Mouse (Mus musculus) forebrain, postnatal 0 days (tissue): ENCODE data around the gene Gal3st4. TPM values are rescaled to one million over a fixed set of nuclear protein-coding genes. Genes with fewer than 3 reads are reported as not detected.

Source experiments
- ATAC-seq: fragments of 200-750 bp; cut with Nextera tagmentation; 2 replicates; pipeline ENCODE4 v1.8.0; 2017; ENCODE audit warnings: mild to moderate bottlenecking, moderate library complexity
- DNase-seq: peaks from one replicate; pipeline ENCODE4 v3.0.0-alpha.2; 2015
- H3K27ac ChIP-seq: fragments of 300-500 bp; sonication (generic); 2 replicates; pipeline ENCODE4 v1.5.1; 2014; ENCODE audit warnings: low read depth, mild to moderate bottlenecking, antibody characterized with exemption, low read length, moderate library complexity, mixed read lengths
- H3K27me3 ChIP-seq: fragments of 300-500 bp; sonication (generic); 2 replicates; pipeline ENCODE4 v1.6.1; 2014; ENCODE audit warnings: mild to moderate bottlenecking, low read length, mixed read lengths; ENCODE audit not compliant: insufficient read depth
- H3K36me3 ChIP-seq: fragments of 300-500 bp; sonication (generic); 2 replicates; pipeline ENCODE4 v1.6.1; 2014; ENCODE audit warnings: mild to moderate bottlenecking, moderate library complexity; ENCODE audit not compliant: insufficient read depth
- H3K4me1 ChIP-seq: fragments of 300-500 bp; sonication (generic); 2 replicates; pipeline ENCODE4 v1.6.1; 2014; ENCODE audit warnings: antibody characterized with exemption; ENCODE audit not compliant: insufficient read depth
- H3K4me2 ChIP-seq: fragments of 300-500 bp; sonication (generic); 2 replicates; pipeline ENCODE4 v1.6.1; 2014; ENCODE audit warnings: low read depth, mild to moderate bottlenecking, moderate library complexity
- H3K4me3 ChIP-seq: fragments of 300-500 bp; sonication (generic); 2 replicates; pipeline ENCODE4 v1.5.1; 2014; ENCODE audit warnings: low read depth, low read length, mixed read lengths
- H3K9ac ChIP-seq: fragments of 300-500 bp; sonication (generic); 2 replicates; pipeline ENCODE4 v1.6.1; 2014; ENCODE audit warnings: mild to moderate bottlenecking
- H3K9me3 ChIP-seq: fragments of 300-500 bp; sonication (generic); 2 replicates; pipeline ENCODE4 v1.6.1; 2016; ENCODE audit warnings: low read length
- CTCF ChIP-seq: sonication (generic); IDR thresholded peaks from 2 replicates; pipeline ENCODE4 v1.5.1; 2016; ENCODE audit warnings: antibody characterized with exemption, control low read depth, low read depth
- WGBS: fragments of 180-500 bp; shearing (Covaris S2); extraction: QIAGEN DNeasy Blood & Tissue Kit; methylation state at CpG from one replicate; pipeline ENCODE4 v1.1.7; 2014; 5-methylcytosine and 5-hydroxymethylcytosine counted together
- polyA plus RNA-seq: library from polyadenylated mRNA; unstranded; fragments of >200 nt; fragmentation: Nextera tagmentation; extraction: Ambion mirVana; gene quantifications from 2 replicates; pipeline ENCODE4 v1.2.1, GENCODE M21; 2015
- total RNA-seq: library from RNA; depleted of rRNA; stranded (reverse); fragments of >200 nt; gene quantifications from 2 replicates; pipeline ENCODE4 v1.2.3, GENCODE M21; 2014

The Gal3st4 gene
- total and polyA plus RNA-seq, 2 experiments from 2014 or later, result 0.57 to 1.5 TPM

- WGBS, result 60% methylated on average over 8 of the region's 8 CpGs
- Histone ChIP-seq H3K4me2 (no peak overlapping the region), H3K27me3 (no peaks in the 10 kb centered on the region), H3K9ac (no peak overlapping the region), H3K9me3 (no peaks in the 10 kb centered on the region), H3K4me3 (no peak overlapping the region), H3K36me3 (peaks cover 13% of the 10 kb centered on the region; the same call in 1 of the 2 replicates), H3K27ac (no peak overlapping the region), H3K4me1 (peaks cover 28% of the 10 kb centered on the region; the same call in 1 of the 2 replicates)
- ATAC-seq, result no peak
- DNase-seq, result no peak
- TF ChIP-seq CTCF, result no peak
These were observed 1.5 kb upstream of the Gal3st4 start for GRCm38 (mm10) chr5:138274186-138274585.

GRCm38 (mm10) chr5:138271232-138271631, 1.4 kb downstream of the Gal3st4 start:
- WGBS, result 54% methylated on average over 3 of the region's 3 CpGs
- Histone ChIP-seq H3K4me1 (0 out of 2 replicates have a peak, but pooled peaks cover 9% of the 10 kb centered on the region), H3K36me3 (peaks cover 4% of the 10 kb centered on the region; the same call in 1 of the 2 replicates), H3K27me3 (no peaks in the 10 kb centered on the region), H3K9ac (no peak overlapping the region), H3K9me3 (no peaks in the 10 kb centered on the region), H3K4me2 (no peak overlapping the region), H3K27ac (no peak overlapping the region), H3K4me3 (no peak overlapping the region)
- no peak for TF ChIP-seq CTCF
- no peak for DNase-seq
- ATAC-seq, result no peak

- no peaks in the 10 kb centered on the region for H3K36me3 ChIP-seq
- H3K4me1 ChIP-seq, result peaks cover 6% of the 10 kb centered on the region; the same call in 1 of the 2 replicates
- no peaks in the 10 kb centered on the region for H3K27me3 ChIP-seq
- no peak for TF ChIP-seq CTCF
- H3K9ac ChIP-seq, result no peak overlapping the region
- H3K4me2 ChIP-seq, result no peak overlapping the region
- DNase-seq, result no peak
- no peak overlapping the region for H3K4me3 ChIP-seq
- WGBS, result 84% methylated on average over 4 of the region's 4 CpGs
- ATAC-seq, result no peak
- H3K9me3 ChIP-seq, result no peaks in the 10 kb centered on the region
- H3K27ac ChIP-seq, result no peak overlapping the region
These were observed 3.7 kb downstream of the Gal3st4 start for GRCm38 (mm10) chr5:138268980-138269379.

GRCm38 (mm10) chr5:138267114-138267513, 5.5 kb downstream of the Gal3st4 start:
- Histone ChIP-seq H3K27me3 (no peaks in the 10 kb centered on the region), H3K27ac (no peak overlapping the region), H3K4me2 (no peak overlapping the region), H3K4me1 (peaks cover 14% of the 10 kb centered on the region), H3K4me3 (no peak overlapping the region), H3K9ac (no peak overlapping the region), H3K9me3 (no peaks in the 10 kb centered on the region), H3K36me3 (peaks cover 2% of the 10 kb centered on the region)
- no peak for TF ChIP-seq CTCF
- ATAC-seq (no peak), DNase-seq (no peak)
- 88% methylated on average over 3 of the region's 3 CpGs for WGBS

GRCm38 (mm10) chr5:138265712-138266111, 6.9 kb downstream of the Gal3st4 start:
- no peak overlapping the region for H3K4me3 ChIP-seq
- no peaks in the 10 kb centered on the region for H3K9me3 ChIP-seq
- H3K36me3 ChIP-seq, result peaks cover 16% of the 10 kb centered on the region
- H3K4me1 ChIP-seq, result peaks cover 14% of the 10 kb centered on the region
- 95% methylated on average over 4 of the region's 4 CpGs for WGBS
- no peak overlapping the region for H3K9ac ChIP-seq
- no peaks in the 10 kb centered on the region for H3K27me3 ChIP-seq
- no peak for DNase-seq
- no peak overlapping the region for H3K27ac ChIP-seq
- no peak for ATAC-seq
- no peak overlapping the region for H3K4me2 ChIP-seq
- TF ChIP-seq CTCF, result no peak

GRCm38 (mm10) chr5:138264207-138264578, 8.4 kb downstream of the Gal3st4 start:
- Histone ChIP-seq H3K4me1 (peaks cover 14% of the 10 kb centered on the region), H3K27me3 (no peaks in the 10 kb centered on the region), H3K9me3 (no peaks in the 10 kb centered on the region), H3K9ac (peak overlapping the region; percentile 78), H3K27ac (peak overlapping the region; percentile 78), H3K4me3 (peak overlapping the region; percentile 71), H3K36me3 (peaks cover 31% of the 10 kb centered on the region), H3K4me2 (peak overlapping the region; percentile 91)
- no peak for TF ChIP-seq CTCF
- ATAC-seq (no peak; the same call in 1 of the 2 replicates), DNase-seq (no peak)
- WGBS, result 12% methylated on average over 6 of the region's 6 CpGs

- 3% methylated on average over 65 of the region's 71 CpGs for WGBS
- peaks cover 14% of the 10 kb centered on the region for H3K4me1 ChIP-seq
- peak; percentile 97 for ATAC-seq
- no peaks in the 10 kb centered on the region for H3K9me3 ChIP-seq
- H3K4me3 ChIP-seq, result peak within 1 kb of the TSS; percentile 71
- peaks cover 38% of the 10 kb centered on the region for H3K36me3 ChIP-seq
- H3K4me2 ChIP-seq, result peak within 1 kb of the TSS; percentile 91
- peak; percentile 93 for DNase-seq
- H3K9ac ChIP-seq, result peak within 1 kb of the TSS; percentile 78
- no peak; the same call in 1 of the 2 replicates for TF ChIP-seq CTCF
- peak within 1 kb of the TSS; percentile 78 for H3K27ac ChIP-seq
- H3K27me3 ChIP-seq, result no peaks in the 10 kb centered on the region
These were observed 9.1 kb downstream of the Gal3st4 start, which contains the start of gene BC037034 for GRCm38 (mm10) chr5:138263260-138264206. TSS of gene BC037034 (minus strand) at chr5:138264033.
